9 mouse cellular contexts compared by ENCODE assay signal in genomic region chr4:150901651-150902050, GRCm38 (mm10). TPM values are rescaled to one million over a fixed set of nuclear protein-coding genes. Genes with fewer than 3 reads are reported as not detected.
DNase-seq lines count a peak whose midpoint lies in the region; ATAC-seq and TF ChIP-seq lines count a peak whose summit lies in the region.
"Had no signal": no experiment of that assay in that cellular context is flagged by ENCODE, and none has a peak within 500 bp of the region (broad histone marks: within the 10 kb centered on the region; RNA-seq: fewer than 3 reads in every experiment).

No protein-coding gene starts in this region.

- no peak overlapping the region for H3K9ac ChIP-seq in hindbrain, embryonic 13.5 days
- H3K9ac ChIP-seq in embryonic facial prominence, embryonic 14.5 days (ENCODE audit: low read depth, low read length): no peak overlapping the region

- no peak for ATAC-seq in hindbrain, embryonic 13.5 days (ENCODE audit: low FRiP score)
- ATAC-seq in embryonic facial prominence, embryonic 14.5 days (ENCODE audit: low read depth): no peak

- H3K4me2 ChIP-seq in hindbrain, embryonic 13.5 days: no peak overlapping the region
- H3K4me2 ChIP-seq in embryonic facial prominence, embryonic 14.5 days (ENCODE audit: low read depth, low read length): no peak overlapping the region

- DNase-seq in hindbrain, embryonic 10.5 days (ENCODE audit: low spot score): peak; percentile 79
- peak; percentile 85 to 89 for DNase-seq in adrenal gland, postnatal 36 days
- peak; percentile 58 for DNase-seq in embryonic facial prominence, embryonic 14.5 days (ENCODE audit: low spot score)
- peak; percentile 60 for DNase-seq in heart, postnatal 25 days (ENCODE audit: low spot score)
- DNase-seq in left cerebral cortex, adult 2 months (ENCODE audit: extremely low spot score in 1 of 2, low spot score in 2 of 2): peak; percentile 71 to 78
- peak; percentile 81 for DNase-seq in mesoderm, embryonic 11.5 days (ENCODE audit: low read depth, low spot score)
- DNase-seq in spleen, postnatal 36 days (ENCODE audit: low spot score in 2 of 2): peak; percentile 51 to 59

- H3K4me1 ChIP-seq in hindbrain, embryonic 10.5 days (replicated peaks): no peaks in the 10 kb centered on the region
- 0 out of 2 replicates have a peak, but pooled peaks cover 3% of the 10 kb centered on the region for H3K4me1 ChIP-seq in hindbrain, embryonic 13.5 days (replicated peaks)
- H3K4me1 ChIP-seq in embryonic facial prominence, embryonic 14.5 days (ENCODE audit: control insufficient read depth, insufficient read depth, low read length): no peaks in the 10 kb centered on the region

- no peaks in the 10 kb centered on the region for H3K9me3 ChIP-seq in hindbrain, embryonic 10.5 days
- H3K9me3 ChIP-seq in hindbrain, embryonic 13.5 days: no peaks in the 10 kb centered on the region
- H3K9me3 ChIP-seq in embryonic facial prominence, embryonic 14.5 days (ENCODE audit: control insufficient read depth, low read length): no peaks in the 10 kb centered on the region
- H3K9me3 ChIP-seq: megakaryocyte, embryonic 14.5 days had no signal

- 62% methylated on average over 9 of the region's 9 CpGs for WGBS in hindbrain, embryonic 10.5 days
- WGBS in hindbrain, embryonic 13.5 days: 61% methylated on average over 9 of the region's 9 CpGs
- WGBS in embryonic facial prominence, embryonic 14.5 days: 56% methylated on average over 9 of the region's 9 CpGs

- H3K36me3 ChIP-seq in hindbrain, embryonic 10.5 days: peaks cover 94% of the 10 kb centered on the region
- H3K36me3 ChIP-seq in hindbrain, embryonic 13.5 days: peaks cover 87% of the 10 kb centered on the region
- H3K36me3 ChIP-seq in embryonic facial prominence, embryonic 14.5 days (ENCODE audit: control insufficient read depth, insufficient read depth, low read length): peaks cover 88% of the 10 kb centered on the region

- H3K27me3 ChIP-seq in hindbrain, embryonic 10.5 days (ENCODE audit: insufficient read depth, poor library complexity, severe bottlenecking): no peaks in the 10 kb centered on the region
- no peaks in the 10 kb centered on the region for H3K27me3 ChIP-seq in hindbrain, embryonic 13.5 days
- no peaks in the 10 kb centered on the region for H3K27me3 ChIP-seq in embryonic facial prominence, embryonic 14.5 days (replicated peaks; ENCODE audit: control insufficient read depth, insufficient read depth, low read length)
- H3K27me3 ChIP-seq: megakaryocyte, embryonic 14.5 days had no signal

- no peak overlapping the region for H3K4me3 ChIP-seq in hindbrain, embryonic 10.5 days
- H3K4me3 ChIP-seq in hindbrain, embryonic 13.5 days: no peak overlapping the region
- H3K4me3 ChIP-seq in embryonic facial prominence, embryonic 14.5 days (ENCODE audit: low read depth, low read length): no peak overlapping the region
- no peak overlapping the region for H3K4me3 ChIP-seq in left cerebral cortex, adult 2 months
- H3K4me3 ChIP-seq: megakaryocyte, embryonic 14.5 days had no signal

- H3K27ac ChIP-seq in hindbrain, embryonic 10.5 days: no peak overlapping the region
- no peak overlapping the region for H3K27ac ChIP-seq in hindbrain, embryonic 13.5 days
- no peak overlapping the region for H3K27ac ChIP-seq in embryonic facial prominence, embryonic 14.5 days (replicated peaks; ENCODE audit: low read depth, low read length)
- no peak overlapping the region for H3K27ac ChIP-seq in left cerebral cortex, adult 2 months

- intact Hi-C loops in heart, postnatal 25 days (cut with DNase I): no loop called here
- intact Hi-C loops in left cerebral cortex, adult 2 months (cut with DNase I): loop anchor here (1.0 kb wide), 1 partner anchor 245 kb away; no protein-coding TSS in a partner anchor

- TF ChIP-seq CTCF in left cerebral cortex, adult 2 months (IDR thresholded peaks at IDR 0.05): peak; percentile 95

RNA-seq across cellular contexts. Expression of gene Park7, which starts 12.6 kb away (rescaled TPM):
- 449 and 453 TPM in 2 replicates for polyA plus RNA-seq in hindbrain, embryonic 10.5 days (2016; fragmentation: Nextera tagmentation; extraction: Ambion mirVana)
- polyA plus RNA-seq in hindbrain, embryonic 13.5 days (2015; fragmentation: Nextera tagmentation; extraction: Ambion mirVana): 359 and 380 TPM in 2 replicates
- total RNA-seq in adrenal gland, postnatal 36 days (2021): 100 to 1,000 TPM; 283 to 288 TPM
- 387 and 401 TPM in 2 replicates for polyA plus RNA-seq in embryonic facial prominence, embryonic 14.5 days (2014; fragmentation: Nextera tagmentation; extraction: Ambion mirVana)
- 100 to 1,000 TPM; 232 to 242 TPM for total RNA-seq in heart, postnatal 25 days (2021)
- total RNA-seq in left cerebral cortex, adult 2 months (2021): 100 to 1,000 TPM; 190 TPM

RNA-seq across cellular contexts. Expression of gene Tnfrsf9, which starts 12.7 kb away (rescaled TPM):
- 0.17 and 0.57 TPM in 2 replicates for polyA plus RNA-seq in hindbrain, embryonic 10.5 days (2016; fragmentation: Nextera tagmentation; extraction: Ambion mirVana)
- polyA plus RNA-seq in hindbrain, embryonic 13.5 days (2015; fragmentation: Nextera tagmentation; extraction: Ambion mirVana): 0.22 and 0.38 TPM in 2 replicates
- under 1 TPM in 1 of 2 experiments, not detected in 1; 0.50 TPM for total RNA-seq in adrenal gland, postnatal 36 days (2021)
- polyA plus RNA-seq in embryonic facial prominence, embryonic 14.5 days (2014; fragmentation: Nextera tagmentation; extraction: Ambion mirVana): 0.11 and 0.80 TPM in 2 replicates
- total RNA-seq in heart, postnatal 25 days (2021): under 1 TPM in 1 of 2 experiments, not detected in 1; 0.21 TPM
- total RNA-seq in left cerebral cortex, adult 2 months (2021): under 1 TPM; 0.44 to 0.70 TPM

RNA-seq across cellular contexts. Expression of gene Errfi1, which starts 47.9 kb away (rescaled TPM):
- polyA plus RNA-seq in hindbrain, embryonic 10.5 days (2016; fragmentation: Nextera tagmentation; extraction: Ambion mirVana): 29.7 and 32.1 TPM in 2 replicates
- 29.0 and 29.5 TPM in 2 replicates for polyA plus RNA-seq in hindbrain, embryonic 13.5 days (2015; fragmentation: Nextera tagmentation; extraction: Ambion mirVana)
- 10 to 100 TPM; 42.6 to 82.9 TPM for total RNA-seq in adrenal gland, postnatal 36 days (2021)
- 25.5 and 26.7 TPM in 2 replicates for polyA plus RNA-seq in embryonic facial prominence, embryonic 14.5 days (2014; fragmentation: Nextera tagmentation; extraction: Ambion mirVana)
- total RNA-seq in heart, postnatal 25 days (2021): 10 to 100 TPM; 15.0 to 16.6 TPM
- 10 to 100 TPM; 25.9 to 37.8 TPM for total RNA-seq in left cerebral cortex, adult 2 months (2021)
